Mouse (Mus musculus): ENCODE data around the gene Olfr541. TPM values are rescaled to one million over a fixed set of nuclear protein-coding genes. Genes with fewer than 3 reads are reported as not detected.
"Not testable (repeated sequence)": the region's sequence is repeated elsewhere in the genome, so short reads cannot be mapped to it uniquely, and the experiment has no call there.

The Olfr541 gene
- not detected in 2 replicates for polyA plus RNA-seq (2015; fragmentation: Nextera tagmentation; extraction: Ambion mirVana)

DNA sequence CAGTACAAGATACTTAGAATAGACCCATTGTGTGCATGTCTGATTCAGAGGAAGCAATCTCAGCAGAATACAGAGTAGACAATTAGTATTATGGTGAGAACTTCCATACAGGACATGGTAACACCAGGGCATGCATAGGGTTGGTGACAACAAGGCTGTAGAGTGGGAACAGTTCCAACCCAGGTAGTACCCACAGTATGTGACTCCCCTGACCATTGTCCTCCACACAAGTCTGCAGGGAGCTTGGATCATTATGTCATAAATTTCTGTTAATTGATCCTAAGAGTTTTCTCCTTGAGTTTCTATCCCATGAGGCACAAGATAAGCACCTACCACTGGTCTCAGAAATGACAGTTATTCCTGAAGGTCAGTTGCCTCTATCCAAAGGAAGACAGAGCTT is at the start of gene Olfr541:
TSS of gene Olfr541 (plus strand) at position 301 of the 400 bp plus-strand sequence.
- H3K27ac ChIP-seq = no peak within 1 kb of the TSS
- H3K9me3 ChIP-seq = no peaks in the 10 kb centered on the region
- no peaks in the 10 kb centered on the region for H3K36me3 ChIP-seq
- no peak for ATAC-seq (ENCODE audit: borderline replicate concordance, extremely low read depth, low FRiP score, low TSS enrichment)
- H3K4me1 ChIP-seq = no peaks in the 10 kb centered on the region
- H3K4me2 ChIP-seq = no peak within 1 kb of the TSS
- no peak within 1 kb of the TSS for H3K9ac ChIP-seq
- no peaks in the 10 kb centered on the region for H3K27me3 ChIP-seq
- H3K4me3 ChIP-seq = no peak within 1 kb of the TSS

DNA sequence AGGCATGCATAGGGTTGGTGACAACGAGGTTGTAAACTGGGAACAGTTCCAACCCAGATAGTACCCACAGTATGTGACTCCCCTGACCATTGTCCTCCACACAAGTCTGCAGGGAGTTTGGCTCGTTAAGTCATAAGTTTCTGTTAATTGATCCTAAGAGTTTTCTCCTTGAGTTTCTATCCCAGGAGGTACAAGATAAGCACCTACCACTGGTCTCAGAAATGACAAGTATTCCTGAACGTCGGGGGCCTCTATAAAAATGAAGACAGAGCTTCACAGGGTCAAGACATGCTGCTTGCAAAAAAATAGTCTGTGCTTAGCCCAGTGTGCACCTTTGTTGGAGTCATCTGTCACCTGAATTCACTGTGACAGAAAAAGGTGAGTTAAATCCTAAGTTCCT is 37.4 kb upstream of the Olfr541 start, which contains the start of gene Olfr539:
TSS of gene Olfr539 (plus strand) at position 301 of the 400 bp plus-strand sequence.
- Histone ChIP-seq H3K27me3 (no peaks in the 10 kb centered on the region), H3K36me3 (no peaks in the 10 kb centered on the region), H3K4me3 (no peak within 1 kb of the TSS), H3K4me1 (no peaks in the 10 kb centered on the region), H3K9ac (no peak within 1 kb of the TSS), H3K9me3 (no peaks in the 10 kb centered on the region), H3K27ac (no peak within 1 kb of the TSS), H3K4me2 (no peak within 1 kb of the TSS)
- WGBS = 62% methylated on average over 4 of the region's 4 CpGs
- no peak for ATAC-seq (ENCODE audit: borderline replicate concordance, extremely low read depth, low FRiP score, low TSS enrichment)

DNA sequence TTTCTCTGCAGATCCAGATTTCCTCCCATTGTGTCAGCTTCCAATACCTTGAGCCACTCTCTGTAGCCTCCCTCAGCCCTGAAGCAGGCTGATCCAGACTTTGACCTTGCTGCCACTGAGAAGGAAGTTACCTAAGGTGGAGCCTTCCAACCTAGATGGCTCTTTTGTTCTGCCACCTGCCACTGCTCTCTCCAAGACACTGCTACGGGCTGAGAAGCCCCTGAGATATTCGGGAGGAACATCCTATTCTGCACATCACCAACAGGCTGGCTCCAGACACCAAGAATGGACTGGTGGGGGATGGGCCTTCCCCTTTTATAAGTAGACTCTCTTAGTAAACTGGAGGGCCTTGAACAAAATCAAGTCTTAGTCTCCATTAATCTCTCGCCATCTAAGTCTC is 26.4 kb upstream of the Olfr541 start:
- not testable (repeated sequence) for H3K4me3 ChIP-seq; H3K9ac ChIP-seq; H3K27me3 ChIP-seq; H3K4me2 ChIP-seq; ATAC-seq (ENCODE audit: borderline replicate concordance, extremely low read depth, low FRiP score, low TSS enrichment); H3K36me3 ChIP-seq; H3K9me3 ChIP-seq; H3K4me1 ChIP-seq; H3K27ac ChIP-seq
- WGBS = 81% methylated on average over 3 of the region's 3 CpGs

DNA sequence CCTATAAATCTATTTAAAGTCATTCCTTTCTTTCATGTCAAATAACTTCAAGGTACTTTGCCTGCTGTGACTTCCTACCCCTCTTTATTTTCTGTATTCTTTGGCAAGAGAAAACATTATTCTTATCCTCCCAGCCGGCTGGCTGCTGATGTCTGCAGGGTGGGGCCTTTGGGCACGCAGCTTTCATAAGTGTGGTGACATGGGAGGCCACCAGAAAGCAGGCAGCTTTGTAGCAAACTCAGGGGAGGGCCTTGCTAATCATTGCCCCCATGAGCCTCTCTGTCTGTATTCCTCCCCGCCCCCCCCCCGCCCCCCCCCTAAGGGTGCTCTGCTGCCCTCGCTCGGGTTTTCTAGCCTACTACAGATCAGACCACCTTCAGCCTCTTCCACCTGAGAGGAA is 21.2 kb upstream of the Olfr541 start:
- no peak overlapping the region for H3K9ac ChIP-seq
- H3K4me3 ChIP-seq = no peak overlapping the region
- H3K4me1 ChIP-seq = no peaks in the 10 kb centered on the region
- no peaks in the 10 kb centered on the region for H3K27me3 ChIP-seq
- H3K4me2 ChIP-seq = no peak overlapping the region
- H3K9me3 ChIP-seq = no peaks in the 10 kb centered on the region
- H3K36me3 ChIP-seq = no peaks in the 10 kb centered on the region
- WGBS = under 1% methylated on average over 6 of the region's 6 CpGs
- ATAC-seq (ENCODE audit: borderline replicate concordance, extremely low read depth, low FRiP score, low TSS enrichment) = no peak
- no peak overlapping the region for H3K27ac ChIP-seq

DNA sequence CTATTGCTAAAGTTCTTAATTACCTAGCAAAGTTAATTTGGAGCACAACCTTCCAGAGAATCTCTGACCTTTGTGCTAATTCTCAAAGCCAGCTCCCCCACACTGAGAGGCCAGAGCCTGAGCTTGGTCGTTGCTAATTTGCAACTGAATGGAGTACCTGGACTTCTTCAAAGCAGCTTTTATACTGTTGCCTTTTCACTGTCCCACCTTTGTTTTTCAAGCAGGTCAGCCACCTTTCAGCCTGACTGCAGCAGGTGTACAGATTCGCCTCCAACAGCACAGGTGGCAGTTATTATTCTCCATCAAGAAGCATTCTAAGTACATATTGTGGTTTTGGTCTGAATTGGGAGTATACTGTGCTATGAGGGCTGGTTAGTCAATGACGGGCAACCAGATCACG is 17.5 kb upstream of the Olfr541 start:
- H3K9me3 ChIP-seq; H3K4me2 ChIP-seq; H3K9ac ChIP-seq; H3K4me1 ChIP-seq; H3K4me3 ChIP-seq; H3K27ac ChIP-seq; H3K27me3 ChIP-seq; ATAC-seq (ENCODE audit: borderline replicate concordance, extremely low read depth, low FRiP score, low TSS enrichment); H3K36me3 ChIP-seq: not testable (repeated sequence)
- WGBS = 68% methylated on average over 4 of the region's 4 CpGs

DNA sequence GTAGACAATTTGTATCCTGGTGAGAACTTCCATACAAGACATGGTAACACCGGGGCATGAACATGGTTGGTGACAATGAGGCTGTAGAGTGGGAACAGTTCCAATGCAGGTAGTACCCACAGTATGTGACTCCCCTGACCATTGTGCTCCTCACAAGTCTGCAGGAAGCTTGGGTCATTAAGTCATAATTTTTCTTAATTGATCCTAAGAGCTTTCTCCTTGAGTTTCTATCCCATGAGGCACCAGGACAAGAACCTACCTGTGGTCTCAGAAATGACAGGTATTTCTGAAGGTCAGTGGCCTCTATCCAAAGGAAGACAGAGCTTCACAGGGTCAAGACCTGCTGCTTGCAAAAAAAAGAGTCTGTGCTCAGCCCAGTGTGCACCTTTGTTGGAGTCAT is 15.4 kb upstream of the Olfr541 start, which contains the start of gene Olfr45:
TSS of gene Olfr45 (plus strand) at position 301 of the 400 bp plus-strand sequence.
- Histone ChIP-seq H3K9me3 (no peaks in the 10 kb centered on the region), H3K4me1 (no peaks in the 10 kb centered on the region), H3K27me3 (no peaks in the 10 kb centered on the region), H3K9ac (no peak within 1 kb of the TSS), H3K27ac (no peak within 1 kb of the TSS), H3K36me3 (no peaks in the 10 kb centered on the region), H3K4me2 (no peak within 1 kb of the TSS), H3K4me3 (no peak within 1 kb of the TSS)
- no peak for ATAC-seq (ENCODE audit: borderline replicate concordance, extremely low read depth, low FRiP score, low TSS enrichment)
- WGBS = 75% methylated on average over 1 of the region's 1 CpGs

DNA sequence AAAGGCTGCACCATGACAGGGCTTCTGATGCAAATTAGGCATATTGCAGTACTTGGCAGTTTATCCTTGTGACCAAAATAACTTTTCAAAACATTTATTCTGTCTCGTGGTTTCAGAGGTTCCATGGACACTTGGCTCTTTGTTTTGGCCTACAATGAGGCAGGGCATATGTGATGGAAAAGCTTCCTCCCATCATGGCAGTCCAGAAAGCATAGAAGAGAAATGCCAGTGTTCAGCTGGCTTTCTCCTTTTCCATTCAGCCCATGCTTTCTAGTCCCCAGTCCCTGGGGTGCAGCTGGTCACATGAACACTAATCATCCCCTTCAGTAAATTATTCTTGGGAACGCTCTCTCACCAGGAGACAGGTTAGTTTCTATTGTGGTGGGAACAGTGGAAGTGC is 9.3 kb downstream of the Olfr541 start:
- Histone ChIP-seq H3K4me1 (no peaks in the 10 kb centered on the region), H3K9me3 (no peaks in the 10 kb centered on the region), H3K4me3 (no peak overlapping the region), H3K9ac (no peak overlapping the region), H3K36me3 (no peaks in the 10 kb centered on the region), H3K4me2 (no peak overlapping the region), H3K27me3 (no peaks in the 10 kb centered on the region), H3K27ac (no peak overlapping the region)
- no peak for ATAC-seq (ENCODE audit: borderline replicate concordance, extremely low read depth, low FRiP score, low TSS enrichment)
- 64% methylated on average over 2 of the region's 2 CpGs for WGBS

DNA sequence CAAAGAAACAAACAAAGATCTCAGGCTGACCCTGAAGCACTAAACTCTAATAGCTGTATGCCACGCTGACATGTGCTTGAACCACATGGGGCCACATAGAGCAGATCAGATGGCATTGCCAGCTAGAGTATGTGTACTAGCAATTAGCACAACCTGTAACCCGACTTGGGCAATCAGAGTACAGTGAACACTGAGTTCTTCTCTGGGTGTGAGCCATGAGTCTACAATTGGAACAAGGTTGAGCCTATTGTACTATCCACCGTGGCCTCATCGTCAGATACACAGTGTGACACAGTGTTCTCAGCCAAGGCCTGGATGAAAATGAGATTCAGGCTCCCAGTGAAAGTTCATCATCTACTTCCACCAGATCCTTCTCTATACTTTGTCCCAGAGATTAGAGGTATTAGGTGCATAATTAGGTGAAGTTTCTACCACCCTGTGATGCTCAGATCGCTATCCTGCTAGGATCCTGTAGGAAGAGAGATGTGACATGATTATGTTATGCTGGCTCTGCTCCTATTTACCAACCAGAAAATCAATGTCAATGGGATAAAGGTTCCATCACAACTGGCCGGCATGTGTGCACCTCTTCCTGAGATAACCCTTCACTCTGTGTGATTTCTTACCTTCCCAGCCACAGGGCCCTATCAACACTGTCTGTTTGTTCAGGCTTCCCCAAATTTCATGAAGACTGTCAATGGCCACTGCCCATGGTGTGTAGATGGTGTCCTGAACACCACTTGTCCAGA is 10.6 kb downstream of the Olfr541 start:
- H3K27ac ChIP-seq = no peak overlapping the region
- 69% methylated on average over 6 of the region's 6 CpGs for WGBS
- no peaks in the 10 kb centered on the region for H3K4me1 ChIP-seq
- no peaks in the 10 kb centered on the region for H3K9me3 ChIP-seq
- H3K4me3 ChIP-seq = no peak overlapping the region
- H3K4me2 ChIP-seq = no peak overlapping the region
- no peak overlapping the region for H3K9ac ChIP-seq
- no peak for ATAC-seq (ENCODE audit: borderline replicate concordance, extremely low read depth, low FRiP score, low TSS enrichment)
- H3K27me3 ChIP-seq = no peaks in the 10 kb centered on the region
- no peaks in the 10 kb centered on the region for H3K36me3 ChIP-seq

DNA sequence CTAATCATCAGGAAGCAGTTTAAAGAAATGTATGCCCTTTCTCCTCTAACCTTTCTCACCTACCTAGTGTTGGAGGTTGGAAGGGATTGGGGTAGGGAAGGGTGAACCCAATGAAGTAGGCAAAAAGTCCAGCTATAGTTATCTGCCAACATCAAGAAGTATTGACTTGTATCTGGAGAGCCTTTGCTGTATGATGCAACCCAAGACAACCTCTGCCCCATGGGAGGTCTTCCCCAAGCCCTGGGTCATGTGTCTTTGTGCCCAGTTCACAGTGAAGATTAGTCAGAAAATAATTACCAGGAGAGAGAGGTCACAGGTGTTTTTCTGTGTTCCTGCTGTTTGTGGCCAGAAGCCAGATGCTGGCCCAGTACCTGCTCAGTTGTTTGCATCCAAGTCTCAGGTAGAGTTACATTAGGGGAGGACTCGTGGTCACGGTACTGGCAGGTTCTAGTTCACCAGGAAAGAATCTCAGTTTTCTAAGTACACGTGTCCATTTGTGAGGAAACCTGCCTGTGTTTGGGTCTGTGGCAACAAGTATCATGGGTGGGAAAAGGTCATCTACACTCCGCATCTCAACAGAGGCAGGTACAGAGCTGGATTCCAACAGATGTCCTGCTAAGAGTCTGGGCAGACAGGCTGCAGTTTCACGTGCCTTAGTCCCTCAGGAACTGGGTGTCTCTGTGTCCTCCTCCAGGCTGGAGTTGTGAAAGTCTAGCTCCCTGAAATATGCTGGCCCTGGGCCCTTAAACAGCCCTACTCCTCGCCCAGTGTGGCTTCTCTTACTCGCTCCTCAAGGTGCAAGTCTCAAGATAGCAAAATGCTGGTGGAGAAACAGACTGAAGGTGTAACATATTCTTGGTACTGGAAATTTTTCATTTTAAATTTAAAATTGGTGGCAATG is 20.3 kb downstream of the Olfr541 start:
- no peak overlapping the region for H3K9ac ChIP-seq
- WGBS = 77% methylated on average over 7 of the region's 7 CpGs
- no peak overlapping the region for H3K4me2 ChIP-seq
- ATAC-seq (ENCODE audit: borderline replicate concordance, extremely low read depth, low FRiP score, low TSS enrichment) = no peak
- no peaks in the 10 kb centered on the region for H3K36me3 ChIP-seq
- no peaks in the 10 kb centered on the region for H3K27me3 ChIP-seq
- H3K27ac ChIP-seq = no peak overlapping the region
- no peaks in the 10 kb centered on the region for H3K4me1 ChIP-seq
- no peak overlapping the region for H3K4me3 ChIP-seq
- no peaks in the 10 kb centered on the region for H3K9me3 ChIP-seq

DNA sequence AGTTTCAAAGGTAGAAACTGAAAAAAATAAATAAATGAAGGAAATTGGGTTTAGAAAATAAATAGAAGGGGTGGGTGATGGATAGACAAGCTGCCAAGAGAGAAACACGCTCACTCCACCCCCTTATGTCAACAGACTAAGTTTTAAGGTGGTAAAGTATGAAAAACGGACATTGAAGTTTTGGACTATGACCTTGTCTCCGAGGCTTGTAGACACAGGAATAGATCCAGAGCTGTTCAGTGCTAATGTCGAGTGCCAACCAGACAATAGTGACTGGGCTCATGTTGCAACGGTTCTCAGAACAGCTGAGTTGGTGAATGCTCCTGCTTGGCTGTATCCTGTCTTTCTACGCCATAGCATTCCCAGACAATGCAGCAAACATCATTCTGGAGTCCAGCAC is 24.0 kb downstream of the Olfr541 start:
- Histone ChIP-seq H3K9ac (no peak overlapping the region), H3K4me2 (no peak overlapping the region), H3K4me1 (no peaks in the 10 kb centered on the region), H3K27me3 (no peaks in the 10 kb centered on the region), H3K36me3 (no peaks in the 10 kb centered on the region), H3K27ac (no peak overlapping the region), H3K9me3 (no peaks in the 10 kb centered on the region), H3K4me3 (no peak overlapping the region)
- 45% methylated on average over 6 of the region's 6 CpGs for WGBS
- ATAC-seq (ENCODE audit: borderline replicate concordance, extremely low read depth, low FRiP score, low TSS enrichment) = no peak

DNA sequence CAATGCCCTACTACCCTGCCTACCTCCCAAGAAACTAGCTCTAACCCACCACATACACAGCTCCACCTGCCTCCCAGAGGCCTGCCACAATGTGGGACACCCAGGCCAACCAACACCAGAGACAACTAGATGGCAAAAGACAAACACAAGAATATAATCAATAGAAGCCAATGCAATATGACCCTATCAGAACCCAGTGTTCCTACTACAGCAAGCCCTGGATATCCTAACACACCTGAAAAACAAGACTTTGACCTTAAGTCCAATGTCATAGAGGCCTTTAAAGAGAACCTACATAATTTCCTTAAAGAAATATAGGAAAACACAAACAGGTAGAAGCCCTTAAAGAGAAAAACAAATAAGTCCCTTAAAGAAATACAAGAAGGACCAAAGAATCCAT is 28.5 kb downstream of the Olfr541 start:
- Histone ChIP-seq H3K4me2 (no peak overlapping the region), H3K9ac (no peak overlapping the region), H3K27me3 (no peaks in the 10 kb centered on the region), H3K9me3 (no peaks in the 10 kb centered on the region), H3K27ac (no peak overlapping the region), H3K4me3 (no peak overlapping the region), H3K4me1 (no peaks in the 10 kb centered on the region), H3K36me3 (no peaks in the 10 kb centered on the region)
- ATAC-seq (ENCODE audit: borderline replicate concordance, extremely low read depth, low FRiP score, low TSS enrichment) = no peak

DNA sequence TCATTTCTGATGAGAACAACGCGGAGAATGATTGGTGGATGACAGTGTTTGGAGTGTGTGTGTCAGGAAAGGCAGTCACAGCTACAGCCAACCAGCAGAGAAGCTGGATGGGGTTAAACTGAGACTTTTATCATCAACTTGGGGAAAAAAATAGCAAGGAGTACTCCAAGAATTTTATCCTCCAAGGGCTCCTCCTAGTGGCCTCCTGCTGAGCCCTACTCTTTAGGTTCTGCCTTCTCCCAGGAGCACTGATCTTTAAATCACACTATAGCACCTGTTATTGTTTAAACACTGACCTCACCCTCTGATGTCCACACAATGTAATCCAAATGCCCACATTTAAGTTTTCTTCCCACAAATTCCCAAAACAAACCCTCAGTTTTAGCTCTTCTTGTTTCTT is 36.1 kb downstream of the Olfr541 start:
- no peaks in the 10 kb centered on the region for H3K36me3 ChIP-seq
- no peak overlapping the region for H3K27ac ChIP-seq
- no peak overlapping the region for H3K4me3 ChIP-seq
- H3K9ac ChIP-seq = no peak overlapping the region
- H3K4me2 ChIP-seq = no peak overlapping the region
- ATAC-seq (ENCODE audit: borderline replicate concordance, extremely low read depth, low FRiP score, low TSS enrichment) = no peak
- H3K9me3 ChIP-seq = no peaks in the 10 kb centered on the region
- no peaks in the 10 kb centered on the region for H3K4me1 ChIP-seq
- no peaks in the 10 kb centered on the region for H3K27me3 ChIP-seq
- WGBS = 67% methylated on average over 2 of the region's 2 CpGs
